Mouse (Mus musculus) C2C12 (cell line): ENCODE measurements around the gene Cntfr. TPM values are rescaled to one million over a fixed set of nuclear protein-coding genes. Genes with fewer than 3 reads are reported as not detected.
"Not testable (repeated sequence)": the region's sequence is repeated elsewhere in the genome, so short reads cannot be mapped to it uniquely, and the experiment has no call there.

Experiments
- H3K27me3 ChIP-seq: one replicate; pipeline ENCODE4 v1.6.1; 2011; ENCODE audit not compliant: control insufficient read depth, insufficient read depth, insufficient read length
- H3K36me3 ChIP-seq: one replicate; pipeline ENCODE4 v1.6.1; 2011; ENCODE audit not compliant: control insufficient read depth, insufficient read depth
- H3K4me3 ChIP-seq: one replicate; pipeline ENCODE4 v1.5.1; 2011; ENCODE audit warnings: mild to moderate bottlenecking, control low read depth; ENCODE audit not compliant: poor library complexity, insufficient read depth, severe bottlenecking
- H3K79me2 ChIP-seq: one replicate; pipeline ENCODE4 v1.6.1; 2011; ENCODE audit not compliant: control insufficient read depth, insufficient read depth
- H3K79me3 ChIP-seq: one replicate; pipeline ENCODE4 v1.6.1; 2011; ENCODE audit warnings: low read depth, control low read depth
- H3ac ChIP-seq: one replicate; pipeline ENCODE3; 2011; ENCODE audit warnings: low read depth; ENCODE audit not compliant: control insufficient read depth, insufficient read length
- CEBPB ChIP-seq: IDR thresholded peaks from one replicate; pipeline ENCODE4 v1.6.1; 2011; ENCODE audit warnings: low read depth, mild to moderate bottlenecking, control low read depth, moderate library complexity
- CTCF ChIP-seq: IDR thresholded peaks from one replicate; pipeline ENCODE4 v1.5.1; 2011; ENCODE audit not compliant: control insufficient read depth, insufficient read depth, insufficient read length
- FOSL1 ChIP-seq: IDR thresholded peaks from one replicate; pipeline ENCODE4 v1.8.0; 2011; ENCODE audit warnings: mild to moderate bottlenecking, low read length; ENCODE audit not compliant: poor library complexity, insufficient read depth, severe bottlenecking
- MAX ChIP-seq: IDR thresholded peaks from one replicate; pipeline ENCODE4 v1.6.1; 2011; ENCODE audit warnings: mild to moderate bottlenecking, control low read depth
- MYOD1 ChIP-seq: IDR thresholded peaks from one replicate; pipeline ENCODE4 v1.6.1; 2011; ENCODE audit warnings: low read depth; ENCODE audit not compliant: control insufficient read depth, insufficient read length
- MYOG ChIP-seq: IDR thresholded peaks from one replicate; pipeline ENCODE4 v1.6.1; 2011; ENCODE audit not compliant: control insufficient read depth, insufficient read length; ENCODE audit errors: extremely low read depth
- USF1 ChIP-seq: IDR thresholded peaks from one replicate; pipeline ENCODE4 v1.6.1; 2011; ENCODE audit warnings: low read depth, mild to moderate bottlenecking, control low read depth, moderate library complexity
- long read RNA-seq, 2 experiments: library from polyadenylated mRNA; unstranded; transcript quantifications; one replicate each; pipeline ENCODE4 v2.0.0; 2019 to 2020
- polyA plus RNA-seq: library from polyadenylated mRNA; unstranded; fragments of >200 nt; fragmentation: generic; extraction: Trizol; gene quantifications from one replicate; pipeline ENCODE4 v1.2.1, GENCODE M21; 2012; ENCODE audit warnings: missing spikeins

The Cntfr gene
- polyA plus RNA-seq, result 0.05 TPM
- long read RNA-seq, experiment 1, result 0 reads
- long read RNA-seq, experiment 2, result 0 reads

DNA sequence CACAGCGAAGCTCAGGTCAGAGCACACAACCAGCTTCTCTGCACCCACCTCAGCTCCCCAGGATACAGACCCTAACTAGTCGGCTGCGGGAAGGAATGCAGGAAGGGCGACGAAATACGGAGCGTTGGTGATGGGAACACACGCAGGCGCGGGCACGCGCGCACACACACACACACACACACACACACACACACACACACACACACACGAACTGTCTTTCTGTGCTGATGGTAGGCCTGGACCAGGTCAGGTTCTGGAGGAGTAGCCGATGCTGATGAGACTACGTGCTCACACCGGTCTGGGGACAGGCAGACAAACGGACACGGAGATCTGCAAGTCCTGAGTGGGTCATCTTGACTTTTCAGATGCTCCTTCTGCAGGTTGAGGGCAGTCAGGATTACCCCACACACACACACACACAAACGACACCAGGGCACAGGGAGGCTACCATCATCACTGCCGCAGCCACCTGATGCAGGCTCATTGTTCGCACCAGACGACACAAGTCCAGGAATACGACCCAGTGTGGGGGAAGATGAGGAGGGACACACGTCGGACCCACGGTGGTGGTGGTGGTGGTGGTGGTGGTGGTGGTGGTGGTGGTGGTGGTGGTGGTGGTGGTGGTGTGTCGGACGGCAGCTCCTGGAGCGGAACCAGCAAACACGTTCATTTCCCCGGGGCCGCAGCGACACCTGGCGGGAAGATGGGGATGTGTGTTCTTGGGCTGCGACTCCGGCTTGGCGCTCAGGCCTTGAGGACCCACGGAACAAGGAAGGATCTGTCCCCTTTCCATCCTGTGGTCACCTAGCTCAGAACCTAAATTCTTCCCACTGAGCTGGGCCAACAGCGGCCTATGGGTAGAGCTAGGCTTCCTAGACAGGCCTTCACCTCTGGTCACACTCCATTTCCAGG is at the start of gene Cntfr:
Gene Cntfr, minus strand, starts transcription at position 160 of the 912 bp plus-strand sequence.
- not testable (repeated sequence) for H3K4me3 ChIP-seq, H3K36me3 ChIP-seq, H3K27me3 ChIP-seq, H3K79me2 ChIP-seq, H3ac ChIP-seq, H3K79me3 ChIP-seq
- peak; percentile 82 for TF ChIP-seq CTCF

DNA sequence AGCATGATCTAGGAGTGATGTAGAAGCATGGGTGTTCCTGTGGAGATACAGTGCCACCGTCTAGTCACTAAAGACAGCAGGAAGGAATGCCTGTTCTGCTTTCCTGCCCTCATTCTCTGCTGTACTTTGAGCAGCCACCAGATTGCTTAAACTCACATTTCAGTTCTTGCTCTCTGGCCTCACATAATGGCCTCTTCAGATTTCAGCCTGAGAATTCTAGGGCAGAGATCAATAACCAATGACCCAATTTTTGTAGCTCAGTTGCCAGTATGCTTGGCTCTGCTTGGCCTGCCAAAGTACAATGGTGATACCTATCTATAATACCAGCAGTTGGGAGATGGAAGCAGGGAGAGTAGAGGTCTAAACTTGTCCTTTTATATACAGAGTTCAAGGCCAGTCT is 48.1 kb upstream of the Cntfr start:
- no peaks in the 10 kb centered on the region for H3K36me3 ChIP-seq
- peaks cover 6% of the 10 kb centered on the region for H3K79me3 ChIP-seq
- peaks cover 4% of the 10 kb centered on the region for H3K27me3 ChIP-seq
- no peak for TF ChIP-seq MYOG
- TF ChIP-seq MYOD1, result no peak
- TF ChIP-seq USF1, result no peak
- TF ChIP-seq CTCF, result no peak
- no peak for TF ChIP-seq MAX
- TF ChIP-seq CEBPB, result no peak
- no peak for TF ChIP-seq FOSL1
- no peak overlapping the region for H3ac ChIP-seq
- no peak overlapping the region for H3K4me3 ChIP-seq
- peaks cover 10% of the 10 kb centered on the region for H3K79me2 ChIP-seq

DNA sequence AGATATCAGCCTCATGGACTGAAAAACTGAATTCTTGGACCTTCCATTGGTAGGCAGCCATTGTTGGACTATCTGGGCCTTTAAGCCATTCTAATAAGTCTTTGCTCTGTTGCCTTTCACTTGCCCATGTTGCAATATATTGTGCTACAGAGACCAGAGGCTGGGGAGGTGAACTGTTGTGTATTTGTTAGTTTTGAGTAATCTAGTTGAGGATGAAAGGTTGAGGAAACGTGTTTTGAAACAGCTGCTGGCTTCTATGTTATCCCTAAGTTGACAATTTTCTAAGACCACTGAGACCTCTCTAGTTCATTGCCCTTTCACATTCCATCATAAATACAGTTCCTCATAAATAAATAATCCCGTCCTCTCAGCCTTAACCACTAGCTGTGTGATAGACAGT is 47.2 kb upstream of the Cntfr start:
- Histone ChIP-seq H3K36me3 (peaks cover 6% of the 10 kb centered on the region), H3K79me3 (peaks cover 15% of the 10 kb centered on the region), H3K79me2 (peaks cover 19% of the 10 kb centered on the region), H3ac (no peak overlapping the region), H3K4me3 (no peak overlapping the region), H3K27me3 (peaks cover 3% of the 10 kb centered on the region)
- TF ChIP-seq USF1 (no peak), MAX (no peak), CEBPB (no peak), MYOD1 (no peak), MYOG (no peak), CTCF (no peak), FOSL1 (no peak)

- Histone ChIP-seq H3K79me2 (peaks cover 24% of the 10 kb centered on the region), H3ac (peak overlapping the region; percentile 60), H3K36me3 (peaks cover 14% of the 10 kb centered on the region), H3K79me3 (peaks cover 18% of the 10 kb centered on the region), H3K27me3 (no peaks in the 10 kb centered on the region), H3K4me3 (peak overlapping the region; percentile 74)
- TF ChIP-seq MAX (no peak), CTCF (no peak), MYOG (no peak), MYOD1 (no peak), CEBPB (no peak), FOSL1 (no peak), USF1 (no peak)
Measured at GRCm38 (mm10) chr4:41741158-41741560, 44.3 kb upstream of the Cntfr start.

- peak; percentile 5 for TF ChIP-seq USF1
- no peak for TF ChIP-seq MYOG
- TF ChIP-seq CEBPB, result no peak
- no peak for TF ChIP-seq MYOD1
- no peak for TF ChIP-seq CTCF
- TF ChIP-seq MAX, result no peak
- TF ChIP-seq FOSL1, result no peak
- Histone ChIP-seq H3K4me3 (peak overlapping the region; percentile 74), H3ac (peak overlapping the region; percentile 60), H3K79me3 (peaks cover 18% of the 10 kb centered on the region), H3K79me2 (peaks cover 24% of the 10 kb centered on the region), H3K36me3 (peaks cover 14% of the 10 kb centered on the region), H3K27me3 (no peaks in the 10 kb centered on the region)
Measured at GRCm38 (mm10) chr4:41740380-41741157, 43.7 kb upstream of the Cntfr start.

DNA sequence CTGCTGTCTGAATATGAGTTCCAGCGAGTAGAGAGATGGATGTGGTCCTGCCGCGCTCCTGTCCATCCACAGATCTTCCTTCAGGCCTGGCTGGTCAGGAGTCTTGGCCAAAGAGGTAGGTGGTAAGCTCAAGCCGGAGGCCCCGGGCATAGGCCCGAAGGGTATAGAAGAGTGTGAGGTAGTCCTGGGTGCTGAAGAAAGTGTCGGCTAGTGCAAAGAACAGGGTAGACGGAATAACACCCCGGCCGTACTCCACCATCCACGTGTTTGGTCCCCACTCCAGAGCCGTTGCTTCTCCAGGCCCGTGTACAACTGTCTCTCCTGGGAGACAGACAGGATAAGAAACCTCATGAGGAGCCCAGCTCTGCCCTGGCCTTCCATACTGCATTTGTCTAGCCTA is 42.4 kb upstream of the Cntfr start:
- no peak for TF ChIP-seq CEBPB
- TF ChIP-seq USF1, result no peak
- TF ChIP-seq CTCF, result no peak
- no peak for TF ChIP-seq MYOG
- no peak for TF ChIP-seq MAX
- TF ChIP-seq MYOD1, result no peak
- no peak for TF ChIP-seq FOSL1
- no peak overlapping the region for H3ac ChIP-seq
- H3K79me2 ChIP-seq, result peaks cover 24% of the 10 kb centered on the region
- H3K79me3 ChIP-seq, result peaks cover 18% of the 10 kb centered on the region
- H3K4me3 ChIP-seq, result no peak overlapping the region
- H3K36me3 ChIP-seq, result peaks cover 14% of the 10 kb centered on the region
- no peaks in the 10 kb centered on the region for H3K27me3 ChIP-seq
